Mouse (Mus musculus) ovary, adult 18-20 months (tissue): ENCODE measurements around the gene Fip1l1.

ENCODE experiments used
- DNase-seq: peaks from one replicate; pipeline ENCODE4 v3.0.0; 2022; ENCODE audit warnings: low spot score, mixed read lengths

The Fip1l1 gene

GRCm38 (mm10) chr5:74613491-74614151, 78.4 kb downstream of the Fip1l1 start:
- DNase-seq = peak; percentile 20

- no peak for DNase-seq
Observed at GRCm38 (mm10) chr5:74617816-74618572, 82.7 kb downstream of the Fip1l1 start.

GRCm38 (mm10) chr5:74618573-74619059, 83.4 kb downstream of the Fip1l1 start:
- DNase-seq = no peak

- no peak for DNase-seq
Observed at GRCm38 (mm10) chr5:74621691-74622470, 86.6 kb downstream of the Fip1l1 start.

- no peak for DNase-seq
Observed at GRCm38 (mm10) chr5:74623316-74624000, 88.2 kb downstream of the Fip1l1 start.

- no peak for DNase-seq
Observed at GRCm38 (mm10) chr5:74624385-74624784, 89.1 kb downstream of the Fip1l1 start.

GRCm38 (mm10) chr5:74628001-74628400, 92.8 kb downstream of the Fip1l1 start:
- DNase-seq = no peak

- DNase-seq = no peak
Observed at GRCm38 (mm10) chr5:74632369-74633114, 97.3 kb downstream of the Fip1l1 start.

- DNase-seq = no peak
Observed at GRCm38 (mm10) chr5:74633453-74633852, 98.2 kb downstream of the Fip1l1 start.

GRCm38 (mm10) chr5:74634391-74634790, 99.1 kb downstream of the Fip1l1 start:
- no peak for DNase-seq

GRCm38 (mm10) chr5:74639516-74639915, 104.3 kb downstream of the Fip1l1 start:
- no peak for DNase-seq

GRCm38 (mm10) chr5:74640504-74640903, 105.3 kb downstream of the Fip1l1 start:
- no peak for DNase-seq

GRCm38 (mm10) chr5:74641000-74641399, 105.8 kb downstream of the Fip1l1 start:
- peak; percentile 39 for DNase-seq

- DNase-seq = no peak
Observed at GRCm38 (mm10) chr5:74642291-74642690, 107.0 kb downstream of the Fip1l1 start.

GRCm38 (mm10) chr5:74647584-74647984, 112.3 kb downstream of the Fip1l1 start:
- peak; percentile 36 for DNase-seq

GRCm38 (mm10) chr5:74648216-74648615, 113.0 kb downstream of the Fip1l1 start:
- DNase-seq = no peak
